Mouse (Mus musculus) gastrocnemius, adult 18-20 months (tissue): ENCODE results near the gene Ttc7b. TPM values are rescaled to one million over a fixed set of nuclear protein-coding genes. Genes with fewer than 3 reads are reported as not detected.
A peak's percentile ranks its signal among the peaks of the same experiment; 100 is the strongest.

ENCODE experiments used
- DNase-seq: peaks from one replicate; pipeline ENCODE4 v3.0.0; 2021; ENCODE audit warnings: low spot score
- total RNA-seq, 2 experiments: library from RNA; stranded (reverse); gene quantifications; 2 replicates each; pipeline ENCODE4 v1.2.3; 2021

Gene Ttc7b
- total RNA-seq, 2 experiments from 2014 or later = 141 to 168 TPM

DNA sequence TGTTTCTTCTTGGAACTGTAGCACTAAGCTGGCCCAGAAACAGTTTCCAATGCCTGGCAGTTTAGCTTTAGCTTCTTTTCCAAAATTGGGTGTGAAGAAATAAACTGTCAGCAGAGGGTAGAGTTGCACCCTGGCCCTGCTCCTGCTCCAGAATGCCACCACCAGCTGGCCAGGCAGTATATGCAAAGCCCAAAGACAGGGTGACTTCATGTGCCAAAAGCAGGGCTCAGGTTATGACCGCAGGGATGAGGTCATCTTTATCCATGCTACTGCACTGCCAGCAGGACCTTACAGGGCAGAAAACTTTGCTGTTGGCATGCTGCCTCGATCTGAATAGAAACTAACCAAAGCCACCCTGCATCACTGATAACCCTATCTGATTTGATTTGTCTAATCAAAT is 65.2 kb downstream of the Ttc7b start:
- peak; percentile 85 for DNase-seq

DNA sequence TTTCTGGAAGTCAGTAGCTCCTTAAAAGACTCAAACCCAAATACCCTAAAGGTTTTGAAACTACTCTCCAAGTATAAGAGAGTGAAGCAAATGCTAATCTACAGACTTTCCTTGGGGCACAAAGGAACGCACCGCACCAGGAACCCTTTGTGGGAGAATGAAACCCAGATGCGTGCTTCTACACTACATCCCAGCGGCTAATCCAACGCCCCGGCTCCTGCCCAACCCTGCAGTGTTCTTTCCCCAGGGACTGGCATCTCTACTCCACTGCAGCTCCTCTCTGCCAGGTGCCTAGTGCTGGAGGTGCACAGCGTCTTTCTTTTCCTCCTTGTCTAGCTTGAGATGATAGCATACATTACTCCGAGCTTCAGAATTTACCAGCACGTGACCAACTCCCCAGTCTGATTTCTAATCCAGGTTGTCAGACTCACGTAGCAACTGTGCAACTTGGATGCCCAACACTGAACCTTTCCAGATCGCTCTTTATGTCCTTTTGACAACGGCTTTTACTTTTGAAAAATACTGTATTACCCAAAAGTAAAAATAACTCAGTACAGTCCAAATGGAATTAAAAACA is 72.8 kb downstream of the Ttc7b start:
- DNase-seq = no peak

DNA sequence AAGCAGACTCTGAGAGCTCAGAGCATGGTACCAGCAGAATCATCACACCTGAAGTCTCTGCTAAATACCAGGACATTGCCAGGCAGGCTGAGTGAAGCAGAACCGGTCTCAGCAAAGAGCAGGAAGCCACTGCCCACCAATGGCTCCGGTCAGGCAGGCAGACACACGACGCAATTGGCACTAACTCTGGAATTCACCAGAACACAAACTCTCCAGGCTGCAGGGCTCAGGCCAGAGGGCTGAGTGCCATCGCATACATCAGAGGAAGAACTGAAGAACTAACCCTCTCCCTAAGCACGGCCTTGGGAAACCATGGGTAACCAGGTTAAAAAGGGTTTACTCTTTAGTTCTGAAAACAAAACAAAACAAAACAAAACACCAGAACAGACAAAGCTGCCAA is 73.5 kb downstream of the Ttc7b start:
- DNase-seq = peak; percentile 34

DNA sequence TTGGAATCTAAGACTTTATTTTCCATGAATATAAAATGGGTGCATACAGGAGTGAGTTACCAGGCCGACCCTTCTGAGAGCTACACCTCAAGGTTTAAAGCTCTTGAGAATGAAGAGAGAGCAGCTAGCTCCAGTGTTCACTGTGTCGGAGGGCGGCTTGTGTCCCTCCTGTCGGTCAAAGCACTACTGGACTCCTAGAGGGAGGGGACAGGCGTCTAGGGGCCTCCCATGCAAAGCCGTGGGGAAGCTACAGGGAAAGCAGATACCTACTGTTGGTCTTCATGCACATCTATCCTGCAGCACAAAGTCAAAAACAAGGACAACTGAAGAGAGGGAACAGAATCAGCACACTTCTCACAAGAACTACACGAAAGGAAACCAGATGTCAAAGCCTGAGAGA is 74.9 kb downstream of the Ttc7b start:
- no peak for DNase-seq

DNA sequence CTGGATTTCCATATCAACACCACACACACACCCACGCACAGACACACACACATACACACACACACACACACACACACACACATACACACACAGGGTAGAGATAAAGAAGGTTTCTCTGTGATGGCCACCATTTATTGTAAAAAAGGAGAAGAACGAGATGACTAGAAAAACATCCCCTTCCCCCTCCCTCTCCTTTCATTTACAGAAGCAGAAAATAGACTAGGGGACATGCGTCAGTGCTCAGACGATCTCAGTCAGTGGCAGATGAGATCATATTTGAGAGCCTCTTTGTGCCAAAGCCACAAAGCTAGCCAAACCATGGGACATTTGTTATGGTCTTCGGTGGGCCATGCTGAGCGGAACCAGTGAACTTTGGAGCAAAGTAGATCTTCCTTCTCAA is 75.4 kb downstream of the Ttc7b start:
- DNase-seq = no peak

DNA sequence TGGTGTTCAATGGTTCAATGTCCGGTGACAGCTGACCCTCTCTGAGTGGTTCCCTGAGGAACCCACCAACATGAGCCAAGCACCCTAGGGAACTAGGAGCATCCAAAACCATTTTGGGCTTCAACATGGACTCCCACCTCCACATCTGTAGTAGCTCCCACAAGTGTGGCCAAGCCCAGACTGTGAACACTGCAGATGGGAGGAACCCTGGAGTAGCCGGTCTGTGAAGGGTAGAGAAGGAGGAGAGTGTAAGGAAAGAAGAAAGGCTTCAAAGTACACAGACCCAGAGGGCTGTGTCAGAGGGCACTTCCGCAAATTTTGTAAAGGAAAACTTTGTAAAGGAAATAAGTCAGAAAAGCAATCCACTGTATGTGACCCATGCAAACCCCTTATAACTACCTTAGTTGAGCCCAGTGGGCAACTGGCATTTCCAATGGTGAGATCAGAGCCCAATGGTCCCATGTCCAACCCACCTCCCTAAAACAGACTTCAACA is 75.9 kb downstream of the Ttc7b start:
- no peak for DNase-seq

DNA sequence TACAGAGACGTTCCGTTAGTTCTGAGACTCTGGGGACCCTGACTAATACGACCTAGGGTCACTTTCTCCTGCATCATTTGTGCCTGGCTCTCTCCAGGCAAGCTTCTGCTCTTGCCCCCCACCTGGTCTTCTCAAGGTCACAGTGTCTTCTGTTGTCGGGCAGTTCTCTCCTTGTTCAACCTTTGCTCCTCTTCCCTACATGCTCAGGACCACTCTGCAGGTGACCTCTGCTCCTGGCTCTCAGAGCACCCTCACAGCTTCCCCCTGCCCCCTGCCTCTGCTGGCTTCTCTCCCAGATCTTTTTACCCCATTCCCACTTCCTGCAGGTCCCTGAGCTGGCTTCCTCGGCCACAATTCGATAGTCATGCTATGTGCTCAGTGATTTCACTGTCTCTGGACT is 77.2 kb downstream of the Ttc7b start:
- no peak for DNase-seq

DNA sequence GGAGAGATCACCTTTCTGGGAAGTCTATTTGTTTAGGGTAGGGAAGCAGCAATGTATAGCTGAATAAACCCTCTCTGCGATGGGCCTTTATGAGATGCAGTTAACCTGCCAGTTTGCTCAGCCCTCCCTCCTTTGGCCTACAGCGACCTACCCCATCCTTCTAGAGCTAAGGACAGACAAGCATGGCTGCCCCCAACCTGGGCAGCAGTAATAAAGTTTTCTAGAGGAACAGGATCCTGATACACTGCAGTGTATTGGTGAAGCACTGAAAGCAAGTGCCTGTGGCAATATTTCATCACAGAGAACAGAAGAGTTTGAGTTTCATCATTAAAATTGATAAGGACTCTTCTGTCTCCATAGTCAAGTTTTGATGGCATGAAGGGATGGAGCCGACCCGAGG is 79.0 kb downstream of the Ttc7b start:
- no peak for DNase-seq

DNA sequence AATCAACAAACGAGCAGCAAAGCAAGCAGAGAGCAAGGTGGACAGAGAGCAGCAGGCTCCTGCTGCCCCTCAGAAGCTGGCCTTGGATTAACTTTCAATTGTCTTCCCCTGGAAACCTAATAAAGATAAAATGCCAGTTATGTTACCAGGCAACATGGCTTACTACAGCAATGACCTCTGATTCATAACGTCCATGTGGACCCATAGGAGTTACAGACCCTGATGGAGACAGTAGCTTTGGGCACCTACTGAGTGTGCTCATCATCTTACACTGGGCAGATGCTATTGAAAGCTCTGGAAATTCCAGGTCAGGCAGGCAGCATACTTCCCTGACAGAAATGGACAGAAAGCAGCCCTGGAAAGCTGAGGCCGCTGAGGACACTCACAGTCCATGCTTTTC is 80.7 kb downstream of the Ttc7b start:
- no peak for DNase-seq

DNA sequence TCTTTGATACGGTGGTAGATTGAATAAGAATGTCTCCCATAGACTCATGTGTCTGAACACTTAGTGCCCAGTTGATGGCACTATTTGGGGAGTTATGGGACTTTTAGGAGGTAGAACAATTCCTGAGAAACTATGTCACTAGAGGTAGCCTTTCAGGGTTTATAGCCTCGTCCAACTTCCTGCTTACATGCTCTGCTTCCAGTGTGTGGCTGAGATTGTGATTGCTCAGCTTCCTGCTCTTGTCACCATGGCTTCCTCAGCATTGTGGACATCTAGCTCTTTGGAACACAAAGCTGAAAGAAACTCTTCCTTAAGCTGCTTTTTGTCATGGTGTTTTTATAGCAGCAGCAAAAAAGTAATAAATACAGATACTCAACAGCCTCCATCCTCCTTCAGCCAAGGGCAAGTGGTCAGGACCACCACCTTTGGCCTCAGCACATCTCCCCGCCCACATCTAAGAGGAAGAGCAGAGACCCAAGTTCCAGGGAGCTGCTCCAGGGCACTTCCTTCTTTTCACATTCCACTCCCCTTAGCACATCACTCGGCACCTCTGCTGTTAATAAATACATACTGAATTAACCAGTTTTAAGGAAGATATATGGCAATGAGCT is 81.4 kb downstream of the Ttc7b start:
- DNase-seq = no peak

DNA sequence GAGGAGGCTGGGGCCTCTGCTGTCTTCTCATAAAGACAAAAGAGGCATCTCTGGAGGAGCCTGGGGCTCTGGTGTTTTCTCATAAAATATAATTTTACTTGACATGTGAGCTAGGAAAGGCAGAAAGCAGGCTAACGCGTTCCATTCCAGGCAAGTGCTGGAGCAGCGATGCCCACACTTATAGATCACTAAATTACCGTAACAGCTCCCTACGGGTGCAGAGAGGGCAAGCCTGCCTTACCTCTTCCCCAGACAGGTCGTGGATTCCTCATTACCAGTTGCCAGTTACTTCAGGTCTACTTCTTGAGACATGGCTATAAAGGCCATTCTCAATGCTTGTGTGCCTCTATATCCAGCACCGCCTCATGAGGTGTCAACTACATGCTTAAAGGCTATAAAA is 82.1 kb downstream of the Ttc7b start:
- no peak for DNase-seq

DNA sequence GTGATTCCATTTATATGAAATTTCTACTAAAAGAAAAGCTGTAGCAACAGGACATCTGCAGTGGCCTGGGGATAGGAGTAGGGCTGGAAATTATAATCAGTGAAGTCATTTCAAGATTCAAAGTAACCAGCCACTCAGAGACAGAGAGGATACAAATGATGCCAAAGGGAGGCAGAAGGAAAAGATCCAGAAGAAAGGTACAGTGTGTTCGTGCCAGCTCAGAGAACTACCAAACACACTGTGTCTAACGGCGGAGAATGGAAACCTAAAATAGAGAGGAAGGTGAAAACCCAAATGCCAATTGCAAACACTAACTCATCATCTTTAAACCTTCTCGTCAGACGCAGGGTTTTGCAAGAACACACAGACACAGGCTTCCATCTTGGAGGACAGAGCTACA is 82.8 kb downstream of the Ttc7b start:
- DNase-seq = no peak

DNA sequence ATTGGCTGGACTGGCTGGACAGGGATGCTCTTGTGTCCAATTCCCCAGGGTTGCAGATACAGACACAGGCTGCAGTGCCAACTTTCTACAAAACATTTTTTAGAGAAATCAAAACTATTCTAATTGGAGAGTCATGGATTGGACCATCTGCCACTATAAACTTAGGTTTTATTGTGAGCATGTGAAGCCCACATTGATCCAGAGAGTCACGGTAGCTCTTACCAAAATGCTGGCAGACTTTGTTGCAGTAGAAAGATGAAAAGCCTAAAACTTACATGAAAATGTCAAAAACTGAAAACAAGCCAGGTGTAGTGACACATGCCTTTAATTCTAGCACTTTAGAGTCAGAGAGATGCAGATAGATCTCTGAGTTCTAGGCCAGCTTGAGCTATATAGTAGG is 84.9 kb downstream of the Ttc7b start:
- no peak for DNase-seq

DNA sequence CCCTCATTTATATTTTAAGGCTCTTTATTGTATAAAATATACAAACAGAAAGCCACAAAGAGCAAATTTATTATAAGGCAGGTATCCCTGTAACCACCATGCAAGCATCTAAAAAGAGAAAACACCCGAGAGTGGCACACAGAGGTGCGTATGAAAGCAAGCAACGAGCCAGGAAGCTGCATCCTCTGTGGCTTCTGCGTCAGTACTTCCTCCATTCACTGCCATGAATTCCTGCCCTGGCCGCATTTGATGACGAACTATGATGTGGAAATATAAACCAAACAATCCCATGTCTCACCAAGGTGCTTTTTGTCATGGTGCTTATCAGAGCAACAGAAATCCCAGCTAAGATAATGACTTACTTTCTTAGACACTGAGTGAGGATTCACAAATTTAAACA is 88.8 kb downstream of the Ttc7b start:
- DNase-seq = no peak

DNA sequence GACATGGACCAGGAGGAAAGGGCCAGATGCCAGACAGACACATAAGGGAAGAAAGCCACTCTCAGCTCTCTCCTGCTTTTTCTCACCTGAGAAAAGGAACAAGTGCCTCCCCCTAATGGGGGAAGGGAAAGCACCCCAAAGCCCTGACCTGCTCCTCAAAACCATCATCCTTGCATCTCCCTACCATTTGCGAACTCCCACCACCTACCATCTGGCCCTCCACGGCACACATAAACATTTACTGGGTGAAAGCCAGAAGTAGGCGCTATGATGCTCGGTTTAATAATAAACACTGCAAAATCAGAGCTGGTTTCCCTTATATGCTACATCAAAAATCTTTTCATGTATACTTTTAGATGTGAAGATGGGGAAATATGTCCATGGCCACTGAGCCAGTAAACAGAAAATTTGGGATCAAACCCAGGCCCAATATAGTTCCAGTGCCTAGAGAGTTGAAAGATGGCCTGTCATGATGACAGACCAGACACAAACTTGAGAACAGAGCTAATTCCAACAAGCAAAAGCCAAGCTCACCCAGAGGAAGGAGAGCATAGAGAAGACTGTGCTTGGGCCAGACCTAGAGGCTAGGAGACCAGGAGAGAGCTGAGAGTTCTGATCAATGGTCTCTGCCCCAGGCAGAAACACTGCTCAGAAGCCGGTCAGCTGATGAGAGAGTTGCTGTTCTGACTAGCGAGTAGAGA is 91.1 kb downstream of the Ttc7b start:
- DNase-seq = no peak

DNA sequence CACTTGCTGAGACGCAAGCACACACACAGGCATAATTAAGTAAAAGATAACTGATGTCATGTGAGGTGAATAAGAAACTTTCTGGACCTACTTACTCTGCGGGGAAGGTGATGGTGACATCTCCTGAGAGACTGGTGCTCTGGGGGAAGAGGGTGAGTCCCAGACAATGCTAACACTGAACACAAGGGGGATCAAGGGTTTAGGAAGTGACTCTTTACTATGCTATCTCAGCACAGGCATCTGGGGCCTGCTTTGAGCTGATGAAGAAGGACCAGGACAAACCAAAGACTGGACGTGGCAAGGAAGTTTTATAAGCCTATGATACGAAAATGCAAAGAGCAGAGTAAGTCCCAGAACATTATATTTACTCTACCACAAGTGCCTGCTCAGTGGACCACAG is 92.4 kb downstream of the Ttc7b start:
- no peak for DNase-seq

DNA sequence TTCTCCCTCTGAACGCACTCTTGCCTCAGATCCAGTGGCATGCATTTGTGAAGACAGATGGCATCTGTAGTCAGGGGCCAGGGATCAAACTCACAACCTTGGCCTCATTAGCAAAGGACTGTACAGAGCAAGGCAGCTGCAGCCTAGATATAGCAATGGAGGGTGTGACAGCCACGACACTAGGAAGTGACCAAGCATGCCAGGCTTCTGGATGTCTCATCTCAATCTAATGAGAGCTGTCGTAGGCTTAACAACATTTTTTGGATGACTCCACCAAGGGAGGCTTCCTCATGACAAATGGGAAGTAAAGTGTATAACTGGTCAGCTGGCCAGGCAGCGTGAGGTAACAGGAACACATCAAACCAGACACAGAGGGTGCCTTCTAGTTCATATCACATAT is 94.4 kb downstream of the Ttc7b start:
- no peak for DNase-seq

DNA sequence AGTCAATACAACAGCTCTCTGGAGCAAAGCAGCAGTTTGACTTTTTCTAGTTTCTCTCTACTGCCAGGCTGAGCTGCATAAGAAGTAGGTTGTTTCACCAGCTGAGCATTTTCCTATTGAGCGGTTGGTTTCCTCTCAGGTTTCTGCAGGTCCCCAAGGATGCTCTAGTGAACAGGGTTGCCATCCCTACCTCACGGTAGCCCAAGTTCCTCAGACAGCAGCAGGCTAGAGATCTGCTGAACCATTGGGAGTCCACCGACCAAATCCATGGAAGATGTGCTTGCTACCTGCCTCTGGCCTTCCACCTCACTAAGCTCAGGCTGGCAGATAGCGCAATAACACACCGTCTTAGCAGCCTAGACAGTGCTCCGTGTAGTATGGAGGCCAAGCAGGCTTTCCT is 95.6 kb downstream of the Ttc7b start:
- DNase-seq = no peak

DNA sequence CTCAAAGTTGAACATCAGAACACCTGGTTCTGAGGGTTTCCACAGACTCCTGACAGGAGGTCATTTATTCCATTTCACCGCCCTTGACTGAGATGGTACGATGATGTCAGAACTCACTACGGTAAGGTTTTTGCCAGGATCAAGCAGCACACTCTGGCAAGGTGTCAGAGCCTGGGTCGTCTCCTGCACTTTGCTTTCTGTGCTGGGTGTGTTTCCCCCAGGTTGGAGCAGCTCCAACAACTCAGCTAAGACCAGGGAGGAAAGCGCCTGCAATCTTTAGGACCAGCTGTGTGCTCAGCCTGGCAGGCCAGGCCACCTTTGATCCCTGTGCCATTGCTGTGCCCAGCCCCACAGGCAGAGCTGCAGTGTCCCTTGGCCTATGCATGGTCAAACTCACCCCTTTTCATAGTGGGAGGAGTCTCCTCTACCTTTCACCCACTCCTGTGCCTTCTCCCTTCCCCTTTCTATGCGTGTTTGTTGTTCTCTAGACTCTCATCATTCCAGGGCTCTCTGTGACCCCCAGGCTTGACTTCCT is 98.3 kb downstream of the Ttc7b start:
- DNase-seq = no peak

DNA sequence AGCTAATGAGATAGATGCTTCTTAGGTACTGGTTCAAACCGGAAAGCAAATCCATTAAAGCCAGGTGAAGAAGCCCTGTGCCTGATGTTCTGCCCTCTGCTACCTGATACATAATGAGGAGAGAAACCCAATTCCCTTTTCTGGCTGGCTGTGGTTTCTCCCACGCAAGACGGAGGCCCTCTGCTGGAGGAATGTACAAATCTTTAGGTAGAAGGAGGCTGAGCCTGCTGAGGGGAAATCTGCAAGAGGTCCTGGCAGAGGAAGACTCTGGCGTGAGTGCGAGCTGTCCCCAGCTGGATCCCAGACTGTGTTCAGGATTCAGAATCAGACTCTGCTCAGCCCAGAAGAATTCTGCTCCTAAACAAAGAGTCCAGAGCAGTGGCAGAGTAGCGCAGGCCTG is 99.1 kb downstream of the Ttc7b start:
- peak; percentile 85 for DNase-seq

DNA sequence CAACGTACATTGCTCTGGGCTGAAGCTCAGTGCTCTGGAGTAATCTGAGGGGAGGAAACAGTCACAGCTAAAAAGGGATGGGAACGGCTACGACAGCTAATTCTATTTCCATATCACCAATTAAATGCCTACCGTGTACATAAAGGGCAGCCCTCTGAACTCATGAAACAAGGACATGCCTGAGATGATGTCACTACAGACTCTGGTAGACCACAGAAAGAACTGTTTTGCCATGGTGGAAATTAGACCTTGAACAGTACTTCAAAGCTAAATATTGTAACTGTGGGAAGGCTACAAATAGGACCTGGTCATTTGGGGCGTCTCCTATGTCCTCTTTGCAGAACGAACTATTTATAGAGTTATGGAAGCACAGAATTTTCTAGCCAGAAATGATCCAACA is 99.7 kb downstream of the Ttc7b start:
- DNase-seq = no peak

DNA sequence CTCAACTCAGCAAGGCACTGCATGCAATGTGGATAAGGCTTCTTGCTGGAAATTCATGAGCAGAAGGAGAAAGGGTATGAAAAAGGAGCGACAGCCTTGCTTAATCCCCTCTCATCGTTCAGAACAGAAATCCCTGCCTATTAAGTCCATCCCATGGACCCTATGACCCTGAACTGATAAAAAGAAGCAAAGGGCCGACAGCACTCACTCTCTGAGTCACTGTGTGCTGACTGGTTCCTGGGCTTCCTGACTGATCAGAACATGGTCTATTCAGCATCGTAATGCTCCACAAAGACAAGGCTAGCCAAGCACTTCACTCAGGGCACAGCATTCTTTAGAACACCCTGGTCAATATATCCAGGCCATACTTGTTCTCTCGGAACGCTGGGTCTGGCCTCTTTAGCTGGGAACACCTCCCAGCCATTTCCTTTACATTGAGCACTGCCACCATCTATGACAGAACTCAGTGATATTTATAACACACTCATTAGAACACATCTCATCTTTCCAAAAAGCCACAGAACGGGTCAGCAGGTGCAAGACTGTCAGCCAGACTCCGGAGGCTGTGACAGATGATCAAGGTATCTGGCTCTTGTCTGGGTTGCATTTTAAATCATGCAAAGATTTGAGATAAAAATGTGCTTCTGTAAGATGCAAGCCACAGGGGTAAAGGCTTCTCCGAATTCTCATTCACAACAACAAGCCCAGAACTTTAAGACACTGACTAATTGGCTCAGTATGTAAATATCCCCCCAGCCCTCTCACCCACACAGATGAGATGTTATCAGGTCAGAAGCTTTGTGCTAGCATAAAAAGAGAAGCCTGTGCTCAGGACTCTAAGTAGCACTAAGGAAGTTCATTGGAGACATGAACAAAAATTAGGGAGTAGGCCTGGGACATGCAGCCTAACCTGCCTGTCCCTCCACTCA is 100.4 kb downstream of the Ttc7b start:
- DNase-seq = peak; percentile 51
